Mouse (Mus musculus) brown adipose tissue, adult 24 weeks (tissue): ENCODE data around the gene Gpr21. TPM values are rescaled to one million over a fixed set of nuclear protein-coding genes. Genes with fewer than 3 reads are reported as not detected.

Experiments used
- H3K27ac ChIP-seq: fragments of 200-500 bp; replicated peaks from 2 replicates; pipeline ENCODE4 v1.5.1; 2012; ENCODE audit warnings: low read depth, mild to moderate bottlenecking, low read length
- H3K4me1 ChIP-seq: fragments of 200-500 bp; 2 replicates; pipeline ENCODE4 v1.6.1; 2012; ENCODE audit warnings: low read length, mixed read lengths; ENCODE audit not compliant: control insufficient read depth, insufficient read depth, insufficient read length
- H3K4me3 ChIP-seq: fragments of 200-500 bp; 2 replicates; pipeline ENCODE4 v1.5.1; 2012; ENCODE audit warnings: low read depth, mild to moderate bottlenecking, low read length, moderate library complexity; ENCODE audit not compliant: insufficient read depth
- polyA plus RNA-seq: library from polyadenylated mRNA; stranded (reverse); fragments of >200 nt; gene quantifications from 2 replicates; pipeline ENCODE4 v1.2.4, GENCODE M21; 2012; ENCODE audit not compliant: missing spikeins, insufficient read depth, insufficient read length

Gene Gpr21
- polyA plus RNA-seq, 1 experiment = not detected

- H3K4me3 ChIP-seq = no peak overlapping the region
- H3K27ac ChIP-seq = no peak overlapping the region
- H3K4me1 ChIP-seq = no peaks in the 10 kb centered on the region; the same call in 1 of the 2 replicates
Measured at GRCm38 (mm10) chr2:37530766-37531165, 14.6 kb downstream of the Gpr21 start.

- no peak overlapping the region for H3K4me3 ChIP-seq
- H3K27ac ChIP-seq = no peak overlapping the region
- H3K4me1 ChIP-seq = no peaks in the 10 kb centered on the region; the same call in 1 of the 2 replicates
Measured at GRCm38 (mm10) chr2:37531639-37532038, 15.5 kb downstream of the Gpr21 start.

DNA sequence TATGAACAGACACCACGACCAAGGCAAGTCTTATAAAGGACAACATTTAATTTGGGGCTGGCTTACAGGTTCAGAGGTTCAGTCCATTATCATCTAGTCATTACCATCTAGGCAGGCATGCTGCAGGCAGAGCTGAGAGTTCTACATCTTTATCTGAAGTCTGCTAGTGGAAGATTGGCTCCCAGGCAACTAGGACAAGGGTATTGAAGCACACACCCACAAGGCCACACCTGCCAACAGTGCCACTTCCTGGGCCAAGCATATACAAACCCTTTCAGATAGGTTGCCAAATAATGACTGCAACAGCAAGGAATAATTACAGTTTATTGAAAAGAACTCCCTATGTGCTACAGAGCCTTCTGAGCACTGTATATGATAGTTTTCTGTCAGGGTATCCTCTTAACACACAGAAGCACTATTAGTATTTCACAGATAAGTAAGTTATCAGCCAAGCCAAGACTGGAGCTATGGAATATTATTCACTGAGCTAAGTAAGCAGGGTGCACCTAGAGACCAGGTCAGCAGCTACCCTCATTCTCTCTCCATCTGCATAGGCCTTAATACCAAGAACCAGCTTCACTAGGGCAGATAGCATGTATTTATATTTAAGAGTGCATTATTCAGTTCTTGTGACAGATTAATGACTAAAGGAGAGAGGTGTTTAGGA lies 33.3 kb downstream of the Gpr21 start:
- Histone ChIP-seq H3K4me1 (no peaks in the 10 kb centered on the region), H3K27ac (no peak overlapping the region), H3K4me3 (no peak overlapping the region)

GRCm38 (mm10) chr2:37556366-37556765 lies 40.2 kb downstream of the Gpr21 start:
- Histone ChIP-seq H3K27ac (no peak overlapping the region), H3K4me1 (no peaks in the 10 kb centered on the region), H3K4me3 (no peak overlapping the region)

DNA sequence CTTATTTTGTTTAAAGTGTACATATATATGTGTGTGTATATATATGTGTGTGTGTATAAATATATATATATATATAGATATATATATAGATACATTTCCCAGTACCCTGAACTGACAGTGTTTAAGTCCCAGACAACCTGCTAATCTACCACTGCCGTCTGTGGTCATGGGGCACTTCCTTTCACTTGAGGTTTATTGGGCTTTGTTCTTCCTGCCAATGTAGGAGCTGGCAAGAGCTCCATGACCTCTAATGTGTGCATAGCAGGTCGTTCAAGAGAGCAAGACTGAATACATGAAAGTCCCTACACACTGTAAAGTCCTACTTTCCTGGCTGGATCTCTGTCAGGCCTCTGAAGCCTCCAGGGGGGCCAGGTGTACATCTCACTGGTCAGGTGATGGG lies 49.4 kb downstream of the Gpr21 start:
- Histone ChIP-seq H3K4me3 (no peak overlapping the region), H3K27ac (no peak overlapping the region), H3K4me1 (no peaks in the 10 kb centered on the region)

DNA sequence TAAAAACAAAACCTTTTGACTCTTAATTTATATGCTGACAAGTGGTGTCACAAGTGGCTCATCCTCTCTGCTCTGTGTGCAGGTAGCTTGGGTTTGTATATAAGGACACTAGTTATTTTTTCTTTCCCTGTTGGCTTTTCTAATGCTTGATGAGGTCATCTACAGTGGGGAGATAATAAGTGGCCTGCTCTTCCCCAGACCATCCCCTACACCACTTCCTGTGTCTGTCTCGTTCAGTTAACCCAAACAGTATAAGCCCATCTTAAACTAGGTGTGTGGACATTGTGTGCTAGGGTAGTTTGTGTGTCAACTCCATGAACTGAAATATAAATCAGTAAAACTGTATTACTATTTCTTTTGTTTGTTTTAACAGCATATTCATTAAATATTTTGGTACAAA lies 49.9 kb downstream of the Gpr21 start:
- no peak overlapping the region for H3K27ac ChIP-seq
- no peaks in the 10 kb centered on the region for H3K4me1 ChIP-seq
- H3K4me3 ChIP-seq = no peak overlapping the region

GRCm38 (mm10) chr2:37569888-37570287 lies 53.8 kb downstream of the Gpr21 start:
- Histone ChIP-seq H3K4me3 (no peak overlapping the region), H3K4me1 (no peaks in the 10 kb centered on the region), H3K27ac (no peak overlapping the region)

Other genes with a start within 250 kb of the Gpr21 start
- not detected in 2 replicates for gene Olfr368, start 189.8 kb upstream of the Gpr21 start, polyA plus RNA-seq
- 19.8 and 32.1 TPM in 2 replicates for gene Pdcl, start 157.0 kb upstream of the Gpr21 start, polyA plus RNA-seq
- 8.0 and 12.3 TPM in 2 replicates for gene Rc3h2, start 93.4 kb upstream of the Gpr21 start, polyA plus RNA-seq
- gene Zbtb26, start 73.2 kb upstream of the Gpr21 start, polyA plus RNA-seq = 3.1 and 3.2 TPM in 2 replicates
- 6.8 and 8.7 TPM in 2 replicates for gene Zbtb6, start 73.2 kb upstream of the Gpr21 start, polyA plus RNA-seq
- 16.6 and 26.6 TPM in 2 replicates for gene Rabgap1, start 73.1 kb upstream of the Gpr21 start, polyA plus RNA-seq
- gene Strbp, start 187.5 kb downstream of the Gpr21 start, polyA plus RNA-seq = 8.7 and 8.9 TPM in 2 replicates